Mouse (Mus musculus): ENCODE data around the gene Cyb561.

Gene Cyb561

DNA sequence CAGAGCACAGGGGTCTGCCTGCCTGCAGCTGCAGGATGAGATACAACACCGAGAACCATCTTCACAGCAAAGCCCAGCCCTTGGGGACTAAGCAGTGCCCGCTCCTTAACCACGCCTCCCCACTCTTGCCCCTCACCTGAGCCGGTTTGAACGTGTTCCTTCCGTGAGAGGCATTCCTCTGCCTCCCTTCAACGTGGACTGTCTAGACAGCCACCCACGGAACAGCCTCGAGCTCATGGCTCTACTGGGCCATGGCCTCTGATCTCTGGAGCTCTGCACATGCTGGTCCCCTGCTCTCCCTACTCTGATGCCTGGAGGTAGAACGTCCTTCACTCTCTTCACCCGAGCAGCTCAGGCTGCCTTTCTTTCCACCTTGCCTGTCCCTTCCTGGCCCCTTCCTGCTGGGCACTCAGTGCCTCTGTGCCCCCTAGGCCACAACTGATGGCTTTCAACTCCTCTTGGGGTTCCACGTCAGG, at the start of gene Cyb561:
Gene Cyb561, minus strand, starts transcription at position 426 of the 476 bp plus-strand sequence.
- no peak for DNase-seq

DNA sequence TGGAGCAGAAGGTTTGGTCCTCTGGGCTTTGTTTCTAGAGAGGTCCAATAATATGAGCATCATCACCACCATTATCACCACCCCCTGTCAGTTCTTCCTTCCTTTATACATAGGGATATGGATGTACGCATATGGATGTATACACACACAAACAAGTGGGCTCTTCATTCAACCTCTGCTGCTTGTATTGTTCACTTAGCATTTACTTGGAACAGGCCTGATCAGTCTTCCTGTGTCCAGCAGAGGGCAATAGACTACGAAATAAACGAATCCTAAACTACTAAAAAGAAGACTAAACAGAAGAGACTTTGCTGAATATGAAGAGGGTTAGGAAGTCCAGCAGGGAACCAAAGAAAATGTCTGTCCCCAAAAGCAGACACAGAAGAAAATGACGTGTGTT, 48.6 kb upstream of the Cyb561 start:
- DNase-seq, result no peak

DNA sequence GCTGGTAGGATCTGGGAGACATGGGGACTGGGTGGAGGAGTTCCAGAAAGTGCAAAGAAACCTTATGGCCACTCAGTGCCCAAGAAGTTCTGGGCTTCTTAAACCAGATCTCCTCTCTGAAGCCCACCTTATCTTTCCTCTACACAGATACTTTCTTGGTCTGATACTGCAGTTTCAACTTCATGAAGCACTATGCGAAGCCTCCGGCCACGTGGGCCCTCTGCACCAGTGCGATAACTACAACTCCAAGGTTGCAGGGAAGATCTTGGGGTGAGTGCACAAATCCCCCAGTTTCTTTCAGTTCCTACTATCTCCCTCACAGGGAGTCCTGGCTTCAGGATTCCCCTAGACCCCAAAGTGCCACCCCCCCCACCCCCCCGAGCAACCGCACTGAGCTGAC, 46.9 kb upstream of the Cyb561 start:
- DNase-seq, result no peak

DNA sequence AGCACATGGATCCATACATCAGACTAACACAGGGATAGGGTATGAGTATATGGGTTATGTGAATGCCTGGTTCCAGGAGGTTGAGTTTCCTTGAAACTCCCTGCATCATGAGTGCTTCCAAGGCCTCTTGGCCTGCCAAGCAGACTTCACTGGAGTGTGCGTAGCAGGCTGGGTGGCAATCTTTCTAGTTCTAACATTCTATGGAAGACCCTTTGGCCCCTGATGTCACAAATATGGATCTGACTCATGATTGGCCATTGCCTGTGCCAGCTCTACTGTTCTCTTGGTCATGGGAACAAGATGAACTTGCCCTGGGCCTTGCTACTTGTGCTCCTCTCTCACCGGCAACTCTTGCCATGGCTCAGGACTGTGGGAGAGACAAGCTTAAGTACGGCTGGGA, 41.2 kb upstream of the Cyb561 start, which contains the start of gene Ace3:
Gene Ace3, plus strand, starts transcription at position 301 of the 400 bp plus-strand sequence.
- DNase-seq, result no peak

DNA sequence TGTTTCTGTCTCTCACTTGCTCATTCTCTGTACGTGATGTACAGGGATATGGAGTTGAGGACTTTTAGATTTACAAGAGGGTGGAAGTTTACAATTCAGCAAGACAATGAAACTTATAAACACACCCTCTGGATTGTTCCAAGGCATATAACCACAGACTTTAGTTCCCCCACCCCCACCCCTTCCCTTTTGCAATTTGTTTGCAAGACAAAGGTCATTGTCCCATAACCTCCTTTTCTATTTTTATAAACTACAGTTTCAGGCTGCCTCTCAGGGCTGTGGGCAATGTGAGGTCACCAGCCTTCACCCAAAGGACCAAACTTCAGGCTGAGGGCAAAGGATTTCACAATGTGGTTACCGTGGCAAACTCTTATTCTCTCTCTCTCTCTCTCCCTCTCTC, 37.1 kb upstream of the Cyb561 start:
- DNase-seq, result no peak

DNA sequence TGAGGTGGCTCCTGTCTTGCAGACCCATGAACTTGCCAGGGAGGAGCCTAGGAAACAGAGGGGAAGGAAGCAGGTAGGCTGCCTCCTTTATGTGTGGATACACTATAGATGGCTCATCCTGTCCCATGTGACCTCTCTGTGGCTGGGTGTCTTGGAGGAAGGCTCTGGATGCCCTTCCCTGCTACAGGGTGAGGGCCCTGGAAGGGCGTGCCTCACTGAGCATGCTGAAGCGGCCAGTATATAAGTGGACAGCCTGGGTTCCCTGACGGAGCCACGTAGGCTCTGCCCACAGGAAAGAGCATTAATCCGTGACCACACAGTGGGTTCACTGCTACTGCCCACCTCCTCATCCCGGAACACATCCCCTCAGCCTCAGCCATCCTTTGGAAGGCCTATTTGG, 36.3 kb upstream of the Cyb561 start:
- no peak for DNase-seq

DNA sequence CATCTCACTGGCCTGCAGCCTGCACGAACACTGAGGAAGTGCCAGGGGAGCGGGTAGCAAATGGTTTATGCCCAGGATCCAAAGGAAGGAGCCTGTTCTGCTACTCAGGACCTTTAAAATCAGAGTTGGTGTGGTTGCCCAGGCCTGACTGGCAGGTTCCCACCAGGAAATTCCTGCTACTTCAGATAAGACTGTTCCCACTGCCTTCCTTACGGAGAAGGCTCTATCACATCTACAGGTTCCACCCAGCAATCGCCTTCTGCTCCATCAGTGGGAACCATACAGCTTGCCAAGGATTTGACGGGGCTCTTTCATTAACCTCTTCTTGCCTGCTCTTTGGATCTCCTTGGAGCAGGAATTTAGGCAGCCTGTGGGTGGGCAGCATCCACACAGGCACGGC, 34.3 kb upstream of the Cyb561 start:
- no peak for DNase-seq

DNA sequence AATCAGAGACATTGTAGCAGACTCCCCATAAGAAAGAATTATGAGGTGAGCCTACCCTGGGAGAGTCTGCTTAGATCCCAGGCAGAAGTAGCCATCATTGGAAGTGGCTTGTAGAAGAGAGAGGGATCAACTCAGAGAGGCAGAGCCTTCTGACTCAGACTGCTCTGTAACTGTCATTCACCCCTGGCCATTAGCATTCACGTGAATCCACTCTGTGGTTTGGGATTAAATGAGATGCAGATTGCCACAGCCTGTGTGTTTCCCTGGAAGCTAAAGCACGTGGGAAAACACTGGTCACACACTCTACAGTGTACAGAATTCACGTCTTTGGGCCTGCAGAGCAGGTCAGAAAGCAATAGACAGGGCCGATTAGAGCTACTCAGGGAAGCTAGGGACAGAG, 31.3 kb upstream of the Cyb561 start:
- no peak for DNase-seq

DNA sequence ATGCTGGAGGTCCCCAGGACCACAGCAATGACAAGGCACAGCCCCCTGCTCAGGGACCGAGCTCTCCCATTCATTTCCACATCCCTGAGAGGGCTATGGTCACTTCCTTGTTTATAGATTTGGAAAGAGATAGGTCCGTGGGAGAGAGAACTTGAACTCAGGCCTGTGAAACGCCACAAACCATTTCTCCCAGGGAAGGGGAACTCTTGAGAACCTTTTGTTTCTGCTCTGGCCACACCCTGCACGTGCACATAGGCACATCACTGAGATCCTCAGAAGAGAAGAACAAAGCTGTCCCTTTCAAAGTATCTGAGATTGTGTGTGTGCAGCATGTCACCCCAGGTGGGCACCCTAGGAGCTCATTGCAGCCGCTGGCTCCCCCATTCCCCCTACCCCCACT, 25.5 kb upstream of the Cyb561 start:
- DNase-seq, result no peak

DNA sequence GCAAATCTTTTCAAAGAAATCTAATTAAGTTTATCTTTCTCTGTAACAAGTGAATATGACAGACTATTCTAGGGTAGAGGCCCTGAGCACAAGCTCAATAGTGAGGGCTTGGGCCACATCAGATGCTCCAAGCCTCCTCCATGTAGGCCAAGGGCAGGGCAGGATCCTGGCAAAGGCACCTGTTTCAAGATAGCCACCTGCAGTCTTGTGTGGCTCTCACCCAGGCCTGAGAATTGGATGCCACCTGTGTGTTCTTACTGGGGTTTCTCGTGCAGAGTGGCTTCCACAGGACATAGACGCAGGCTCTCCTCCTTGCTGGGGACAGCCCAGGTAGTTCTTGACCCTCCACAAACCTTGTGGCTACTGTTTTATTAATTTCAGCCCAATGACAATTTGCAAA, 25.1 kb upstream of the Cyb561 start:
- no peak for DNase-seq

DNA sequence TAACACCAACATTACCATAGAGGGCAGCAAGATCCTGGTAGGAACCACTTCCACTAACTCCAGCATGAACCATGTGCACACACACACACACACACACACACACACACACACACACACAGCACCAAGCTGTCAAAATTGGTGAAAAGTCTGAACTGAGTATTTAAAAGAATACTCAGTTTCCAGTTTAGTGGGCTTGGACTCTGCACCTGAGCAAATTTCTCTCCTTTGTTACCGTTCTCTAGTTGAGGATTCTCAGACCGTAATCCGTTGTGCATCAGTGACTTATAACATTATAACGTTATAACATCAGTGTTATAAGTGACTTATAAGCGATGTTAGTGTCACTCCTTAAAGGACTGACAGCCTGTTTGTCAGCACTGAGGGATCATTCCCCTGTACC, 22.5 kb upstream of the Cyb561 start:
- DNase-seq, result no peak

DNA sequence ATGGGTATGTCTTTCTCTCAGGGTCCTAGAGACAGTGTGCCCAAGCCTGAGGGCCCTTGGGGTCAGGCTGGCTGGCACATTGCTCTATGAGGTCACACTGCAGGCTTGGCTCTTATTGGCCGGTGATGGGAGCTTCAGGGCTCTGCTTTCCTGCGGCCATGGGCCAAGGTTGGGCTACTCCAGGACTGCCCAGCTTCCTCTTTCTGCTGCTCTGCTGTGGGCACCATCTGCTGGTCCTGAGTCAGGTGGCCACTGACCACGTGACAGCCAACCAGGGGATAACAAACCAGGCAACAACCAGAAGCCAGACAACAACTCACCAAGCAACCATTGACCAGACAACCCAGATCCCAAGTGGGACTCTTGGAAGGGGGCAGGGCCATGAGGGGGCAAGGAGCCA, 21.9 kb upstream of the Cyb561 start:
- DNase-seq, result no peak

DNA sequence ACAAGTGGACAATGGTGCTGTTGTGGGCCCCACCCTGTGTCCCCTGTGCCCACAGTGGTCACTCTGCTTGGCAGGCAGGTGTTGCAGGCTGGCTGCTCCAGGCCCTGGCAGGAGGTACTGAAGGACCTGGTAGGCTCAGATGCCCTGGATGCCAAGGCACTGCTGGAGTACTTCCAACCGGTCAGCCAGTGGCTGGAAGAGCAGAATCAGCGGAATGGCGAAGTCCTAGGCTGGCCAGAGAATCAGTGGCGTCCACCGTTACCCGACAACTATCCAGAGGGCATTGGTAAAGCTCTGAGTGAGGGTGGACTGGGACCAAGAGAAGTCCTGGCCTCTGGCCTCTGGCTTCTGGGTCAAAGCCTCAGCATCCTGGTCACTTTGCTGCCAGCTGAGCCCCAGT, 21.5 kb upstream of the Cyb561 start:
- DNase-seq, result no peak

DNA sequence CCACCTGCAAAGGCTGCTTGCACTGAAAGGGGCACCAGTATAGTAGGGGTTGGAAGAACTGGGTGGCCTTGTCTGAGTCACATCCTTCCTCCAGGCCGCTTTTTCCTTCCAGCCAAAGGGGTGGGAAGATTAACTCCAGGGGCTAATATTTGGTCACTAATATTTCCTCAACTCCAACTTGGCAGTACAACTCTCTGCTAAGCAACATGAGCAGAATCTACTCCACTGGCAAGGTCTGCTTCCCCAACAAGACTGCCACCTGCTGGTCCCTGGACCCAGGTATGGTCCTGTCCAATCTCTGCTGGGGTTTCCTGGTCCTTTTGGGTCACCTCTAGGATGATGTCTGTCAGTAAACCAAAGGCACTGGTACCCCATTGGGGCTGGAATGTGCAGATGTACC, 16.4 kb upstream of the Cyb561 start:
- no peak for DNase-seq

DNA sequence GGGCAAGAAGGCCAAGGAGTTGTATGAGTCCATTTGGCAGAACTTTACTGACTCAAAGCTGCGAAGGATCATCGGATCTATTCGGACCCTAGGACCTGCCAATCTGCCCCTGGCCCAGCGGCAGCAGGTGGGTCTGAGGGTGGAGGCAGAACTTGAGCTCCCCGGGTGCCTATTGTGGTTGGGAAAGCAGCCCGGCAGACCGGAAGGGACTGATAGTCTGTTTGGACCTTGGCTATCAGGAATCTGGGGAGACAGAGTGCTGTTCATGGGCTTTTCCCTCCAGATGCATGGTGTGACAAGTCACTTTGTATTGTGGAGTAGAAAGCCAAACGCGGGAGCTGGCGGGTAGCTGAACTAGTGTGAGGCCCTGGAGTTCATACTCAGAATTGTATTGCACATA, 15.8 kb upstream of the Cyb561 start:
- DNase-seq, result no peak

DNA sequence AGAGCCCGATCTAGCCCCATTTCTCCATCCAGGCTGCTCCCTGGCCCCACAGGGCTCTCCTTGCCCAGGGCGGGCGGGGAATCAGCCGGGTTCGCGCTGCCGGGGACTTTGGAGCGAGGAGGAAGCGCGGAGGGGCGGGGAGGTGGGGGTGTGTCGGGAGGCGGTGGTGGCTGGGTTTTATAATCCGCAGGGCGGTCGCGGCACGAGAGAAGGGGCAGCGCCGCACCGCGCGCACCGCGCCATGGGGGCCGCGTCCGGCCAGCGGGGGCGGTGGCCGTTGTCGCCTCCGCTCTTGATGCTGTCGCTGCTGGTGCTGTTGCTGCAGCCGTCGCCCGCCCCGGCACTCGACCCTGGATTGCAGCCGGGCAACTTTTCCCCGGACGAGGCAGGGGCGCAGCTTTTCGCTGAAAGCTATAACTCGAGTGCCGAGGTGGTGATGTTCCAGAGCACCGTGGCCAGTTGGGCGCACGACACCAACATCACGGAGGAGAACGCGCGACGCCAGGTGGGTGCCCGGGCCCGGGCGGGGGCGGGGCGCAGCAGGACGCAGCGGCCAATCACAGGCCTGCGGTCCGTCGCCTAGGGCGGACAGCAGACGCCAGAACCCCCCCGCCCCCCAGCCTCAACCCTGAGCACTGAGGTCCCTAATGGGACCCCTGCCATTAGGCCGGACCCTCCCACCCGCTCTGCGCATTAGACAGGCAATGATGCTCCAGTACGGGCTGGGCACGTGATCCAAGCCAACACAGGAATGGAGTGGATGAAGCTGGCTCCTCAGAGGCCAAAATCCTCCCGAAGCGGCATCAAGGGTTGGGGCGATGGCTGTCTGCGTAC, 14.8 kb upstream of the Cyb561 start, which contains the start of gene Ace:
Gene Ace, plus strand, starts transcription at position 205 of the 834 bp plus-strand sequence.
- DNase-seq, result peak; percentile 30

DNA sequence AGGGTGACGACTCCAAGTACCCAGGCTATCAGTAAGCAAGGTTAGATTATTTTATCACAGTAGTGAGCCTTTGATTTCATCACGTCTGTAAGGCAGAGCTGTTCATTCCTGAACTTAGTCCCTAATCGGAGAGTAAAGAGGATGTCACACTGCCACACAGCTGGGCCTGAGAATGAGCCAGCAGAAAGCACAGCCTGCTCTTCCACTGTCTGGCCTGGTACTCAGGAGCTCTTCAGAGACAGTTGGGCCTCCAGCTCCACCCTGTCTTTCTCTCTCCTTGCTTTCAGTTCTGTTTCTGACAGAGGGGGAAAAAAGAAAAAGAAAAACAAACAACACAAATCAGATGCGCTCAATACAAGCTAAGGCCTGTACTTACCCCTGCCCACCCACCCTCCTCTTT, 13.2 kb upstream of the Cyb561 start:
- no peak for DNase-seq

DNA sequence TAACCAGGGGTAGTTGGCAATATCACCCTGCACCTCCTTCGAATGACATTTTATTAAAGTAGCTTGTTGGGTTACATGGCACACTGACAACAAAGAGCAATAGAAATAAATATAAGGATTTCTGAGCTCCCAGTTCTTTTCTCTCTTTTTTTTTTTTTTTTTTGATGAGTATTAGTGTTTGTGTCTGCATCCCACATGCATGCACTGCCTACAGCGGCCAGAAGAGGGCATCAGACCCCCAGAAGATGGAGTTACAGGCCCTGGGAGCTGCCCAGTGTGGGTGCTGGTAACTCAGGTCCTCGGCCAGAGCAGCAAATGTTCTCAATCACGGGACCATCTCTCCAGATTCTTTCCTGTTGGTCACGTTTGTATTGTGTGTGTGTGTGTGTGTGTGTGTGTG, 11.6 kb upstream of the Cyb561 start:
- DNase-seq, result no peak

DNA sequence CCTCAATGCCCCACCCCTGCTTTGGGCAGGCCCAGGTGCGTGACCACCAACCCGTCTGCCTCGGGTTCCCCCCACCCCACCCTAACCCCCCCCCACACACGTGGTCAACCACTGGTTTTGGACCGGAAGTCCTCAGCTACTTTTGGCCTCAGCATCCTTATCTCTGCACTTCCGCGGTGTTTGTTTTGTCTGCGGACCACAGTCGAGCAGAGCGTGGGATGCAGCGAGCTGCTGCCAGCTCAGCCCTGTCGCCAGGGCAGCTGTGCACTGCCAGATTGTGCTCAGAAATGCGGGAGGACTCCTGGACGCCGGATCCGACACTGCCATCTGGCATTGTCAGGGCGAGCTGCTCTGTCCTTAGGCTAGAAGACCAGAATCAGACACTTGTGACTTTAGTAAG, 6.2 kb upstream of the Cyb561 start:
- peak; percentile 46 for DNase-seq

DNA sequence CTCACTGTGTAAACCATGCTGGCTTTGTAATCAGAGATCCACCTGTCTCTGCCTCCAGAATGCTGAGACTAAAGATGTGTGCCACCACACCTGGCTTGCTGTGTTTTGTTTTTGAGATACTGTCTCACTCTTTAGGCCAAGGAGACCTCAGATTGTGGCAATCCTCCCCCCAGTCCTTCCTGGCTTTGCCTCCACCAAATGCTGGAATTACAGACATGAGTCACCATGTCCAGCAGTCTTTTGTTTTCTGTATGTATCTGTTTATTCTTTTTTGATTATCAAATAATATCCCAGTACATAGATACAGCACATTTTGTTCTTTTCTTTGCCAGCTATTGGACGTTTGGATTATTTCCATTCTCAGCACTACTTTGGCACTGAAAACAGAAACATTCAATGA, 5.4 kb upstream of the Cyb561 start:
- DNase-seq, result no peak

DNA sequence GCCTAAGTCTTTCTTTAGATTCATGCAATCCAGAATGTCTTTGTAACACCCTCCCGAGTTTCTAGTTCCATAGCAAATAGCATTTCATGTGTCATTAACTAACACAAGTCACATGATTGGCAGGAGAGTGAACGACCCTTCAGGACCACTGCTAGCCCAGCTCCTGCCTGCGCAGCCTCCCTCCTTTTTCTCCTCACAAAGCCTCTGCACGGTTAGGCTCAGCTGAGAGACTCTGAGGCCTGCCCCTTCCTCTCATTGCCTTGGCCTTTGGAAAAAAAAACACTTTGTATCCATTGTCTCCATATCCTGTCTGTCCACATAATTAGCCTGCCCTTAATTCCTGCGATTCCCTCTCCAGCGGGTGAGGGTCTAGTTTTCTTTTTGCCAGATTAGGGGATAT, 4.4 kb upstream of the Cyb561 start:
- no peak for DNase-seq

DNA sequence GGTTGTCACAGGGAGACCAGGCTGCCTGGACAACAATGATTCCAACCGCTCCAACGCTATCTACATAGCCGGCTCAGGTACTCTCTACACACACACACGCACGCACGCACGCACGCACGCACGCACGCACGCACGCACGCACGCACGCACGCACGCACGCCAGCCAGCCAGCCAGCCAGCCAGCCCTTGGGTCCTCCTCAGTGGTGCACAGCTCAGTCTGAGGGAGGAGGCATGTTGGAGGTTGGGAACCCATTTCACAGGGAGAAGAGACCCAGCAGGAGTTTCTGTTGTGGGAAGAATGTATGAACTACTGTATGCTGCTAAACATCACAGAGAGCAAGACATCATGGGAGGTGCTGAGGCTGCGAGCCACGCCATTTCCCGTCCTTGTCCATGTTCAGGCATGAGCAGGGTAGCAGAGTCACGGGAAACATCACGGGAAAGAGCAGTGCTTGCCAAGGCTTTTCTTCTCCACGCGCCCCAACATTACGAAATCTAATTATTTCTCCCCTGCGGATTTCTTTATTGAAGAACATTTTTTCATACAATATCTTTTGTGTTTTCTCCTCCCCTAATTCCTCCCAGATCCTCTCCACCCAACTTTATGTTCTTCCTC, 2.8 kb upstream of the Cyb561 start:
- no peak for DNase-seq

DNA sequence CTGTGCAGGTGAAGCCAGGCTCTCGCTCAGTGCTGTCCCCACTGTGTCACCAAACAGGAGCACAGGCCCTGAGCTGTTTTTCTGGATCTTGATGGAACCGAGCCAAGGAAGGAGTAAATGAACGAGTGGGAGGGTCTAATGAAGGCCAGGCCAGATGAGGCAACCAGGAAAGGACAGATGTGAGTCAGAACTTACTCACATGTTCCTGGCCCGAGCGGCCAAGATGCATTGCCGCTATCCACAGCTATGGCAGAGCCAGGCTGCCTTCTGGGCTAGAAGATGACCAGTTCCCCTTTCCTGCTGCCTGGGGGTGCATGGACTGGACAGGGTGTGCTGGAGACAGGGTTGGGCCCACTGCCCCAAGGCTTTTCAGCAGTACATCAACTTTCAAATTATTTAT, 266 bp upstream of the Cyb561 start:
- no peak for DNase-seq

DNA sequence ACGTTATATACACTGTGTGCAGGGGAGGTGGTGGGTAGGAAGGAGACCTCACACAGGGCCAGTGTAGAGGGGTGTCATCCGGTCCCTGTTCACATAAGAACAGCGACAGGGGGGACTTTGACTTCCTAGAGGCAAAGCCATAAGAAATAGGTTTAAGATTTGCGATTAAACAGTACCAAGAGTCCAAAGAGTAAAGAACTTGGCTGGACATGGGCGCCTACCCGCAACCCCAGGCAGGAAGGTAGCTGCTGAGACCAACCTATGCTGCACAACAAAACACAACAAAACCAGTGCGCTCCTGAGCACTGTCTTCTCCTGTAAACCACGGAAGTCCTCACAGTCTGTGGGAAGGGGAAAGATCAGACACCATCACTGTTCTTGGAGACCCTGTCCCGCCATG, 1.0 kb downstream of the Cyb561 start:
- DNase-seq, result no peak

All from right cerebral cortex, postnatal 25 days (tissue).